Mouse (Mus musculus): ENCODE measurements at regions not wholly inside any gene's neighbourhood (a gene's known extent, or its start where the extent isn't known, plus 50 kb on each side); places are given as distances from the start of the nearest gene placed in this dataset.

DNA sequence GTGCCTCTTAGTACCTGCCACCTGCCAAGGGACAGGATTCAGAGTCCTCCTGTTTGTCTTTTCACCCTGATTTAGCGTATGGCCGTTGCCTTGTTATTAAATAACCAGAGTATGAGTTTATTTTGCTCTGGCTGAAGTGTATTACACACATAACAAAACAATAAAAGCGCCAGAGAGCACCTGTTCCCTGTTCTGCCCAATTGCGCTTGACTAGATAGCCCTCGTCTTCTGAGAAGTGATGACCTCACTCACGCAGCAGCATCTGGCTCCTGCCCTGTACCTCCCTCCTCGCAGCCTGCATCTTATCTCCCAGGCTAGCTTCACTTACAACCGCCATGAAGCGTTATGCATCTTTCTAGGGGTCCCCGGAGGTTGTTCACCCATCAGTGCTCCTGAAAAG is 346.5 kb downstream of the Wdr11 start:
- Histone ChIP-seq H3K36me3 (ENCODE audit: control insufficient read depth, insufficient read depth) (no peaks in the 10 kb centered on the region), H3K9me3 (replicated peaks; ENCODE audit: control insufficient read depth, low read length) (no peaks in the 10 kb centered on the region), H3K4me3 (ENCODE audit: low read depth, low read length) (no peak overlapping the region), H3K9ac (ENCODE audit: low read depth, low read length) (no peak overlapping the region), H3K4me2 (ENCODE audit: low read depth, low read length) (no peak overlapping the region), H3K27ac (ENCODE audit: low read length) (no peak overlapping the region), H3K4me1 (ENCODE audit: control insufficient read depth, low read depth, low read length) (no peaks in the 10 kb centered on the region), H3K27me3 (ENCODE audit: control insufficient read depth, insufficient read depth, low read depth, low read length) (no peaks in the 10 kb centered on the region)
- WGBS (ENCODE audit: insufficient replicate concordance) = 66% methylated on average over 10 of the region's 10 CpGs
- no peak for ATAC-seq (ENCODE audit: low read depth)

DNA sequence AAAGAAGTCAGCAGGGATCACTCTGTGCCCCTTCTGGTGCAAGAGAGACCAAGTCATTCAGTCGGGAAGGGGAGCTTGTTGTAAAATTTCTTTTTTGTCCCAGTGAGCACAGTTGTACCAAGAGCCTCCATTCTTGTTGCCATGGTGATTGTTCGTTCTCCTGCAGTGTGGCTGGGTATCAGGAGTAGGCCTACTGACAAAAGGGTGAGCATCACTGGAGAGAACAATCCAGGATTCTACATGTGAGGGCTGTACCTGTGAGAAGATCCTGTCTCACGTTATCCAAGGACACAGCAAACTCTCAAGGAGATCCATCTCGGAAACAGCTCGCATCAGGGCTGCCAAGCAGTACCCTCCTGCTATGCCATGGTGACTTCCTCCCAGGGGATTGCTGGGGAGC is 347.6 kb downstream of the Wdr11 start:
- Histone ChIP-seq H3K4me3 (ENCODE audit: low read depth, low read length) (no peak overlapping the region), H3K9ac (ENCODE audit: low read depth, low read length) (no peak overlapping the region), H3K9me3 (replicated peaks; ENCODE audit: control insufficient read depth, low read length) (no peaks in the 10 kb centered on the region), H3K4me1 (ENCODE audit: control insufficient read depth, low read depth, low read length) (no peaks in the 10 kb centered on the region), H3K27ac (ENCODE audit: low read length) (no peak overlapping the region), H3K27me3 (ENCODE audit: control insufficient read depth, insufficient read depth, low read depth, low read length) (no peaks in the 10 kb centered on the region), H3K36me3 (ENCODE audit: control insufficient read depth, insufficient read depth) (no peaks in the 10 kb centered on the region), H3K4me2 (ENCODE audit: low read depth, low read length) (no peak overlapping the region)
- ATAC-seq (ENCODE audit: low read depth) = no peak
- 64% methylated on average over 5 of the region's 5 CpGs for WGBS (ENCODE audit: insufficient replicate concordance)

GRCm38 (mm10) chr7:129941311-129942029 is 349.8 kb downstream of the Wdr11 start:
- 66% methylated on average over 9 of the region's 9 CpGs for WGBS (ENCODE audit: insufficient replicate concordance)
- Histone ChIP-seq H3K4me3 (ENCODE audit: low read depth, low read length) (no peak overlapping the region), H3K27ac (ENCODE audit: low read length) (no peak overlapping the region), H3K27me3 (ENCODE audit: control insufficient read depth, insufficient read depth, low read depth, low read length) (no peaks in the 10 kb centered on the region), H3K9me3 (replicated peaks; ENCODE audit: control insufficient read depth, low read length) (no peaks in the 10 kb centered on the region), H3K4me2 (ENCODE audit: low read depth, low read length) (no peak overlapping the region), H3K36me3 (ENCODE audit: control insufficient read depth, insufficient read depth) (no peaks in the 10 kb centered on the region), H3K4me1 (ENCODE audit: control insufficient read depth, low read depth, low read length) (no peaks in the 10 kb centered on the region), H3K9ac (ENCODE audit: low read depth, low read length) (no peak overlapping the region)
- no peak for ATAC-seq (ENCODE audit: low read depth)

GRCm38 (mm10) chr7:129948613-129949110 is 357.0 kb downstream of the Wdr11 start:
- Histone ChIP-seq H3K4me1 (ENCODE audit: control insufficient read depth, low read depth, low read length) (no peaks in the 10 kb centered on the region), H3K27me3 (ENCODE audit: control insufficient read depth, insufficient read depth, low read depth, low read length) (no peaks in the 10 kb centered on the region), H3K4me3 (ENCODE audit: low read depth, low read length) (no peak overlapping the region), H3K9ac (ENCODE audit: low read depth, low read length) (no peak overlapping the region), H3K27ac (ENCODE audit: low read length) (no peak overlapping the region), H3K9me3 (replicated peaks; ENCODE audit: control insufficient read depth, low read length) (no peaks in the 10 kb centered on the region), H3K4me2 (ENCODE audit: low read depth, low read length) (no peak overlapping the region), H3K36me3 (ENCODE audit: control insufficient read depth, insufficient read depth) (no peaks in the 10 kb centered on the region)
- ATAC-seq (ENCODE audit: low read depth) = no peak
- 59% methylated on average over 8 of the region's 8 CpGs for WGBS (ENCODE audit: insufficient replicate concordance)

DNA sequence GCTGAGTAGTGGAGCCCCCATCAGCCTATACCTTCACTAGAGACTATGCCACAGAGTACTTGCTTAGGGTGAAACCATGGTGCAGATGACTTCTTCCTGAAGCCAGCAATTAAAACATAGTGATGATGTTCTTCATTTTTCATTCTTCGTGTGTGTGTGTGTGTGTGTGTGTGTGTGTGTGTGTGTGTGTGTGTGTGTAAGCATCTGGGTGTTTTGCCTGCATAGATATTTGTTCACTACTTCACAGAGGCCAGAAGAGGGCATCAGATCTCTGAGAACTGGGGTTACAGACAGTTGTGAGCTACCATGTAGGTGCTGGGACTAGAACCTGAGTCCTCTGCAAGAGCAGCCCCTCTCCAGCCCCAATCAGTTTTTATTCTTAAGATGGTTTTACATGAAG is 358.8 kb downstream of the Wdr11 start:
- 45% methylated on average over 1 of the region's 1 CpGs for WGBS (ENCODE audit: insufficient replicate concordance)
- no peak overlapping the region for H3K4me2 ChIP-seq (ENCODE audit: low read depth, low read length)
- no peaks in the 10 kb centered on the region for H3K4me1 ChIP-seq (ENCODE audit: control insufficient read depth, low read depth, low read length)
- no peaks in the 10 kb centered on the region for H3K36me3 ChIP-seq (ENCODE audit: control insufficient read depth, insufficient read depth)
- no peaks in the 10 kb centered on the region for H3K27me3 ChIP-seq (ENCODE audit: control insufficient read depth, insufficient read depth, low read depth, low read length)
- no peak overlapping the region for H3K27ac ChIP-seq (ENCODE audit: low read length)
- H3K9ac ChIP-seq (ENCODE audit: low read depth, low read length) = no peak overlapping the region
- ATAC-seq (ENCODE audit: low read depth) = no peak
- no peaks in the 10 kb centered on the region for H3K9me3 ChIP-seq (replicated peaks; ENCODE audit: control insufficient read depth, low read length)
- no peak overlapping the region for H3K4me3 ChIP-seq (ENCODE audit: low read depth, low read length)

DNA sequence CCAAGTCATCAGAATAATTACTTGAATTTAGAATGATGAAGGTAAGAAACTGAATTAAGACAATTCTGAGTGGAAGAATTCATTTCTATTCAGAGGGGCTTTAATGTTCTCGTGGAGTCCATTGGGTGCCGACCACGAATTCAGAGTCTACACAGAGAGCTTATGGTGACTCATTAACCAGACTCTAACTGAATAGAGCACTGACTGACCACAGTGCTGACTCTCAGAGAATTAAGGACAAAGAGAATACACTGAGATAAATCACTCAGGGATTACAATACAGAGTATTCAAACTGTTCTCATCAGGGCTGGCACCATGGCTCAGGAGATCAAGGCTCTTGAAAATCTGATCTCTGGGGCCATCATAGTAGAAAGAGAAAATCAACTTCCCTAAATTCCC is 366.7 kb downstream of the Wdr11 start:
- Histone ChIP-seq H3K27ac (ENCODE audit: low read length) (no peak overlapping the region), H3K36me3 (ENCODE audit: control insufficient read depth, insufficient read depth) (no peaks in the 10 kb centered on the region), H3K4me2 (ENCODE audit: low read depth, low read length) (no peak overlapping the region), H3K4me1 (ENCODE audit: control insufficient read depth, low read depth, low read length) (no peaks in the 10 kb centered on the region), H3K27me3 (ENCODE audit: control insufficient read depth, insufficient read depth, low read depth, low read length) (no peaks in the 10 kb centered on the region), H3K9me3 (replicated peaks; ENCODE audit: control insufficient read depth, low read length) (no peaks in the 10 kb centered on the region), H3K4me3 (ENCODE audit: low read depth, low read length) (no peak overlapping the region), H3K9ac (ENCODE audit: low read depth, low read length) (no peak overlapping the region)
- ATAC-seq (ENCODE audit: low read depth) = no peak
- WGBS (ENCODE audit: insufficient replicate concordance) = 49% methylated on average over 3 of the region's 3 CpGs

GRCm38 (mm10) chr7:129962575-129962974 is 370.9 kb downstream of the Wdr11 start:
- no peaks in the 10 kb centered on the region for H3K9me3 ChIP-seq (replicated peaks; ENCODE audit: control insufficient read depth, low read length)
- 65% methylated on average over 12 of the region's 12 CpGs for WGBS (ENCODE audit: insufficient replicate concordance)
- no peak overlapping the region for H3K9ac ChIP-seq (ENCODE audit: low read depth, low read length)
- H3K4me2 ChIP-seq (ENCODE audit: low read depth, low read length) = no peak overlapping the region
- no peak overlapping the region for H3K27ac ChIP-seq (ENCODE audit: low read length)
- no peaks in the 10 kb centered on the region for H3K36me3 ChIP-seq (ENCODE audit: control insufficient read depth, insufficient read depth)
- H3K27me3 ChIP-seq (ENCODE audit: control insufficient read depth, insufficient read depth, low read depth, low read length) = no peaks in the 10 kb centered on the region
- no peaks in the 10 kb centered on the region for H3K4me1 ChIP-seq (ENCODE audit: control insufficient read depth, low read depth, low read length)
- ATAC-seq (ENCODE audit: low read depth) = no peak
- no peak overlapping the region for H3K4me3 ChIP-seq (ENCODE audit: low read depth, low read length)

DNA sequence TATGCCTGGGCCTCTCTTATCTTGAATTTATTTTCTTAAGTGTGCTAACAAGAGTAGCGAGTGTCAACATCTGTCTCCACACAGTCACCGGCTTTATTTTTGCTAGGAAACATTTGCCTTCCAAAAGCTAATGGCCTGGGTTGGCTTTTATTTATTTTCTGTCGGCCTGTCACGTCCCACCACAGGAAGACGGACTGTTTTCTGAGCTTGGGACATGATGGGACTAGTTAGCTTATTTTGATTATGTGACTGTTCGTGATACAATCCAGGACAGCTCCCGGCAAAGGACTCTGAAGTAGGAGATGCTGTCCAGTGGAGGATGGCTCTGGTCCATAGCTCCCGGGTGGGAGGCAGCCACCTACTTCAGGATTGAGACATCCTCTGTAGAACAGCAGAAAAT is 372.5 kb downstream of the Wdr11 start:
- H3K9ac ChIP-seq (ENCODE audit: low read depth, low read length) = no peak overlapping the region
- no peak for ATAC-seq (ENCODE audit: low read depth)
- 44% methylated on average over 8 of the region's 8 CpGs for WGBS (ENCODE audit: insufficient replicate concordance)
- no peak overlapping the region for H3K4me2 ChIP-seq (ENCODE audit: low read depth, low read length)
- H3K4me1 ChIP-seq (ENCODE audit: control insufficient read depth, low read depth, low read length) = no peaks in the 10 kb centered on the region
- no peak overlapping the region for H3K27ac ChIP-seq (ENCODE audit: low read length)
- no peak overlapping the region for H3K4me3 ChIP-seq (ENCODE audit: low read depth, low read length)
- no peaks in the 10 kb centered on the region for H3K36me3 ChIP-seq (ENCODE audit: control insufficient read depth, insufficient read depth)
- no peaks in the 10 kb centered on the region for H3K27me3 ChIP-seq (ENCODE audit: control insufficient read depth, insufficient read depth, low read depth, low read length)
- no peaks in the 10 kb centered on the region for H3K9me3 ChIP-seq (replicated peaks; ENCODE audit: control insufficient read depth, low read length)

GRCm38 (mm10) chr7:129965281-129966051 is 373.8 kb downstream of the Wdr11 start:
- Histone ChIP-seq H3K9ac (ENCODE audit: low read depth, low read length) (no peak overlapping the region), H3K4me1 (ENCODE audit: control insufficient read depth, low read depth, low read length) (no peaks in the 10 kb centered on the region), H3K9me3 (replicated peaks; ENCODE audit: control insufficient read depth, low read length) (no peaks in the 10 kb centered on the region), H3K27ac (ENCODE audit: low read length) (no peak overlapping the region), H3K27me3 (ENCODE audit: control insufficient read depth, insufficient read depth, low read depth, low read length) (no peaks in the 10 kb centered on the region), H3K36me3 (ENCODE audit: control insufficient read depth, insufficient read depth) (no peaks in the 10 kb centered on the region), H3K4me3 (ENCODE audit: low read depth, low read length) (no peak overlapping the region), H3K4me2 (ENCODE audit: low read depth, low read length) (no peak overlapping the region)
- peak; percentile 27; the same call in 1 of the 2 replicates for ATAC-seq (ENCODE audit: low read depth)
- WGBS (ENCODE audit: insufficient replicate concordance) = 64% methylated on average over 9 of the region's 9 CpGs

Data from liver, embryonic 16.5 days (tissue).